Mouse (Mus musculus) heart, postnatal 0 days (tissue): Measurements from ENCODE around the gene Wiz.

Experiments
- CTCF ChIP-seq: IDR thresholded peaks from 2 replicates; pipeline ENCODE4 v1.5.1; 2016; ENCODE audit warnings: antibody characterized with exemption, control low read depth, low read depth
- EP300 ChIP-seq: IDR thresholded peaks from 2 replicates; pipeline ENCODE4 v1.6.1; 2016; ENCODE audit warnings: antibody characterized with exemption, low read depth

DNA sequence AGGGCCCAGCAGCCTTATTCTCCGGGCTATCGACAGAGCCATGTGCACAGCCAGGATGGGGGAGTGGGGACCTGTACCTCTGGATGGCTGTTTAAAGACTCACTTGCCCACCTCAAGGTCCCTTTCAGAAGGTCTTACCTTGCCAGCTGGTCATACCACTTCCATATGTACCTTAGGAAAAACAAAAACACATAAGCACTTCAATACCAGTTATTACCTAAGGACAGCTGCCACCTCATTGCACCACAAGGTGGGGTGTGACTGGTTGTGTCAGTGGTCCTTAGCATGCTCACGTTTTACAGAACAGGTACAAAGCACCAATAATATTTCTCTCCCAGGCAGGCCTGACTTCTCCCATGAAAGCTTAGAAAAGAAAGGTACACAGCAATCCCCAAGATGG, 71.5 kb downstream of the Wiz start:
- TF ChIP-seq CTCF (no peak), EP300 (no peak)
